Mouse (Mus musculus) hindbrain, embryonic 14.5 days (tissue): ENCODE results near the gene Tbx3. TPM values are rescaled to one million over a fixed set of nuclear protein-coding genes. Genes with fewer than 3 reads are reported as not detected.

Experiments
- ATAC-seq: fragments of 200-750 bp; cut with Nextera tagmentation; 2 replicates; pipeline ENCODE4 v1.8.0; 2017; ENCODE audit warnings: moderate number of reproducible peaks, mild to moderate bottlenecking, moderate TSS enrichment, moderate library complexity; ENCODE audit not compliant: low FRiP score
- DNase-seq: peaks from one replicate; pipeline ENCODE4 v3.0.0-alpha.2; 2015; ENCODE audit warnings: low spot score
- H3K27ac ChIP-seq: fragments of 300-500 bp; sonication (generic); 2 replicates; pipeline ENCODE4 v1.5.1; 2014; ENCODE audit warnings: mild to moderate bottlenecking, moderate library complexity
- H3K27me3 ChIP-seq: fragments of 300-500 bp; sonication (generic); 2 replicates; pipeline ENCODE4 v1.6.1; 2014; ENCODE audit warnings: mild to moderate bottlenecking, low read length, mixed read lengths; ENCODE audit not compliant: control insufficient read depth, insufficient read depth
- H3K36me3 ChIP-seq: fragments of 300-500 bp; sonication (generic); replicated peaks from 2 replicates; pipeline ENCODE4 v1.6.1; 2014; ENCODE audit not compliant: control insufficient read depth, insufficient read depth
- H3K4me1 ChIP-seq: fragments of 300-500 bp; sonication (generic); replicated peaks from 2 replicates; pipeline ENCODE4 v1.6.1; 2014; ENCODE audit warnings: antibody characterized with exemption, low read length, mixed read lengths; ENCODE audit not compliant: control insufficient read depth, insufficient read depth
- H3K4me2 ChIP-seq: fragments of 300-500 bp; sonication (generic); replicated peaks from 2 replicates; pipeline ENCODE4 v1.6.1; 2014; ENCODE audit warnings: mild to moderate bottlenecking, moderate library complexity
- H3K4me3 ChIP-seq: fragments of 300-500 bp; sonication (generic); replicated peaks from 2 replicates; pipeline ENCODE4 v1.5.1; 2014; ENCODE audit warnings: mild to moderate bottlenecking, low read length
- H3K9ac ChIP-seq: fragments of 300-500 bp; sonication (generic); 2 replicates; pipeline ENCODE4 v1.6.1; 2014
- H3K9me3 ChIP-seq: fragments of 300-500 bp; sonication (generic); 2 replicates; pipeline ENCODE4 v1.6.1; 2016; ENCODE audit warnings: low read length; ENCODE audit not compliant: control insufficient read depth
- WGBS: fragments of 180-500 bp; shearing (Covaris S2); extraction: QIAGEN DNeasy Blood & Tissue Kit; methylation state at CpG from one replicate; pipeline ENCODE4 v1.1.7; 2014; 5-methylcytosine and 5-hydroxymethylcytosine counted together
- polyA plus RNA-seq: library from polyadenylated mRNA; unstranded; fragments of >200 nt; fragmentation: Nextera tagmentation; extraction: Ambion mirVana; gene quantifications from 2 replicates; pipeline ENCODE4 v1.2.1, GENCODE M21; 2014

The Tbx3 gene
- polyA plus RNA-seq, 1 experiment from 2014 or later: 6.6 TPM

DNA sequence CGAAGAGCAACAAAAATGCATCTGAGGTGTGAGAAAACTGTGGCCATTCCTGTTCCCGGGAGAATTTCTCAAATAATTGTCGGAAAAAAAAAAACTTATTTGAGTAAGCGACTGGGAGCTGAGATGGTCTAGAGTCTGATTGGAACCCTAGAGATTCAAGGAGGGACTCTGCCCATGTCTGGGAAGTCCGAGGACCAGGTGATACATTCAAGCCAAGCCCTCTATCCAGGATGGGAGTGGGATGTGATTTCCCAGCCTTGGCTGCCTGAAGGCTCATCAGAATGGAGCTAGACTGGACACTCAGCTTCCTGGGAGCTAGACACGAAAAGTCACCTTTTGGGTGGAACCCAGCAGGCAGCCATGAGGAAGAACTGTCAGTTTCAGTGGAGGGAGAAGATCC, 12.7 kb upstream of the Tbx3 start:
- DNase-seq (no peak), ATAC-seq (no peak)
- no peak overlapping the region for H3K4me2 ChIP-seq
- H3K4me3 ChIP-seq: no peak overlapping the region
- H3K27ac ChIP-seq: no peak overlapping the region
- no peaks in the 10 kb centered on the region for H3K36me3 ChIP-seq
- H3K9me3 ChIP-seq: no peaks in the 10 kb centered on the region
- H3K9ac ChIP-seq: no peak overlapping the region
- no peaks in the 10 kb centered on the region for H3K4me1 ChIP-seq
- peaks cover 98% of the 10 kb centered on the region for H3K27me3 ChIP-seq
- WGBS: 4% methylated on average over 6 of the region's 6 CpGs

DNA sequence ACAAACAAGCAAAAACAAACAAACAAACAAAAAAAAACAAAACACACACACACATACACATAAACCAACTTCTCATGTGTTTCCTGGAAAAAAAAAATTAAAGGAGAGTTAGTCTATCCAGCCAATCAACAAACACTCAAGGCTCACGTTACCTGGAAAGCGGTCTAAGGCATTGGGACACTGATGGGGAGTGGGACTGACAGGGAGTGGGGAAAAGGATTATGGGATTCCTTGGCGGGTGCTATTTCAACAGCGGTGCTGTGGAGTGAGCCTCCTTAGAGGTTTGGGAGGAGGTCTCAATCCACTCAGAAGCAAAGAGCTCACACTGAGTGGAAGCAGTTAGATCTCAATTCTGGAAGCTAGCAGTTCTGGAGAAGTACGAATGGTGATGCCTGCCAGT, 12.1 kb upstream of the Tbx3 start:
- Histone ChIP-seq H3K4me1 (no peaks in the 10 kb centered on the region), H3K9ac (no peak overlapping the region), H3K36me3 (no peaks in the 10 kb centered on the region), H3K27me3 (peaks cover 100% of the 10 kb centered on the region), H3K27ac (no peak overlapping the region), H3K9me3 (no peaks in the 10 kb centered on the region), H3K4me2 (no peak overlapping the region), H3K4me3 (no peak overlapping the region)
- WGBS: 3% methylated on average over 5 of the region's 5 CpGs
- DNase-seq (no peak), ATAC-seq (no peak)

DNA sequence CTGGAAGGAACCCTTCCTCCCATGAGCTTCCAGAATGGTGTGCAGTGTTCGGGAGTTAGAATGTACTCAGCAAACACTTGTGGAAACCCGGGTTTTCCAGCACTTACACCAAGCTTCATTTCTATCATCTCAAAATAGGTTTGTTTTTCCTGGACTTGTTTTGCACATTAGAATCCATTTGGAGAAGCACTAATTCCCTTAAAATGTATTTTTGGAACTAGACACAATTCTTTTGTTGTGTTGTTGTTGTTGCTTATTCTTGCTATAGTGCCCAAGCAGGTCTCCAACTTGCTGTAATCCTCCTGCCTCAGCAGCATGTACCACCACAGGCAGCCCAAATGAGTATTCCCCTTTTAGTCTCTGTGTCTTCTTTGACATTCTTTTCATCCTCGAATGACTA, 11.4 kb upstream of the Tbx3 start:
- peaks cover 100% of the 10 kb centered on the region for H3K27me3 ChIP-seq
- under 1% methylated on average over 3 of the region's 3 CpGs for WGBS
- no peak for DNase-seq
- H3K4me1 ChIP-seq: no peaks in the 10 kb centered on the region
- no peaks in the 10 kb centered on the region for H3K9me3 ChIP-seq
- no peak overlapping the region for H3K4me2 ChIP-seq
- H3K4me3 ChIP-seq: no peak overlapping the region
- ATAC-seq: no peak
- H3K36me3 ChIP-seq: no peaks in the 10 kb centered on the region
- no peak overlapping the region for H3K27ac ChIP-seq
- no peak overlapping the region for H3K9ac ChIP-seq

DNA sequence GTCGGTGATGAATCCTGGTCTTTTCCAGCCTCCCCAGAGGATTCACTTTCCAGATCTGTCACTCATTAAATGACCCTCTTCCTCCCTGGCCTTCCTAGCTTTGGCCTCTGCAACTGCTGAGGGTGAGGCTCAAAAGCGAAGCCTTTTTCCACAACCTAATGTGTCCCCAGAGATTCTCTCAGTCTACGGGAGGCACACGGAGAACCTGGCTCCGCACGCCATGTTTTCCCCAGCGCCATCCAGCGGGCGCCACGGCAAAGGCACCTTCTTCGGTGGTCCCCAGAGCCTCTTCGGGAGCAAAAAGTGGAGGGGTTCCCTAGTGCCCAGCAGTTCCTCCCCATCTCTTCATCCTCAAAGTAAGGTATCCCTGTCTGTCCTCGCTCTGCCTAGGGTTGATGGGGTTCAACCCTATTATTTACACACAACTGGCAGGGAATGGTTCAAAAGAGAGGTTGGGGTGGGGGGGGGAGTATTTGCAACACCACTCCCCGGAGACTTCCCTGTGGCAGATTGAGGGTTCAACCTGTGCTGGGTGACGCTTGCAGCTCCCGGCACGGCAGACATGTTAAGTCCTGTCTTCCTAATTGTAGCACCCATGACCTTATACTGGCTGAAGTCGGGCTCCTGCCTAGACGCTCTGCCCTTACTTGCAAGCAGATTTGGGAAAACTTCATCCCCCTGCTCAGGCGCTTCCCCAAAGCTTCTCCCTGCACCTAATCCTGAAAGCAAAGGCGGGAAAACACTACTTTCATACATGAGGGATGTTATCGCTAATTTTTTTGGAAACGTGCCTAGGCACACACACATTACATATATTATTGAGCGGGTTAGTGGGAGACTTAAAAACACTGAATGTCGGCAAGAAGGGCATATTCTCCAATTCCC, 9.7 kb upstream of the Tbx3 start:
- Histone ChIP-seq H3K4me1 (no peaks in the 10 kb centered on the region), H3K27me3 (peaks cover 100% of the 10 kb centered on the region), H3K4me3 (no peak overlapping the region), H3K9me3 (no peaks in the 10 kb centered on the region), H3K27ac (no peak overlapping the region), H3K36me3 (no peaks in the 10 kb centered on the region), H3K9ac (no peak overlapping the region), H3K4me2 (no peak overlapping the region)
- ATAC-seq (no peak), DNase-seq (no peak)
- WGBS: 2% methylated on average over 25 of the region's 25 CpGs

GRCm38 (mm10) chr5:119661474-119661873, 9.0 kb upstream of the Tbx3 start:
- no peak overlapping the region for H3K4me3 ChIP-seq
- no peak overlapping the region for H3K4me2 ChIP-seq
- H3K9me3 ChIP-seq: no peaks in the 10 kb centered on the region
- no peaks in the 10 kb centered on the region for H3K4me1 ChIP-seq
- no peak for ATAC-seq
- peaks cover 100% of the 10 kb centered on the region for H3K27me3 ChIP-seq
- no peaks in the 10 kb centered on the region for H3K36me3 ChIP-seq
- H3K27ac ChIP-seq: no peak overlapping the region
- H3K9ac ChIP-seq: no peak overlapping the region
- DNase-seq: no peak
- WGBS: 2% methylated on average over 11 of the region's 11 CpGs

DNA sequence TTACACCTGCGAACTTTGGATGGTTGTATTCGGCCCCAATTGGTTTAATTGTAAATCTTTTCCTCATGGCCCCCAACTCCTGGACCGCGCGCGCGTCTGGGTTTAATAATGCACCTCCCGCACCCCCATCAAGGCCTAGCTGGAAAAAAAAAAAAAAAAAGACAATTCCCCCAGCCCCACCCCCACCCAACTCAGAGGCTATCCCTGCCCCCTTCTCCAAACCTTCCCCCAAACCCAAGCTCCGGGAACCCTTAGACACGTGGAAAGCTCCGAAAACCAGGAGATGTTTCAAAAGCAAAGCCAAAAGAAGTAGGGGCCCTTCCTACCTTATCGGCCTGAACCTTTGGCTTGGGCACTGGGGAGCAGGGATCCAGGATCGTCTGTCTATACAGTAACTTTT, 8.1 kb upstream of the Tbx3 start:
- Histone ChIP-seq H3K4me1 (no peaks in the 10 kb centered on the region), H3K4me2 (no peak overlapping the region), H3K27ac (no peak overlapping the region), H3K4me3 (no peak overlapping the region), H3K27me3 (peaks cover 100% of the 10 kb centered on the region), H3K9ac (no peak overlapping the region), H3K9me3 (no peaks in the 10 kb centered on the region), H3K36me3 (no peaks in the 10 kb centered on the region)
- WGBS: under 1% methylated on average over 13 of the region's 13 CpGs
- ATAC-seq (no peak), DNase-seq (no peak)

DNA sequence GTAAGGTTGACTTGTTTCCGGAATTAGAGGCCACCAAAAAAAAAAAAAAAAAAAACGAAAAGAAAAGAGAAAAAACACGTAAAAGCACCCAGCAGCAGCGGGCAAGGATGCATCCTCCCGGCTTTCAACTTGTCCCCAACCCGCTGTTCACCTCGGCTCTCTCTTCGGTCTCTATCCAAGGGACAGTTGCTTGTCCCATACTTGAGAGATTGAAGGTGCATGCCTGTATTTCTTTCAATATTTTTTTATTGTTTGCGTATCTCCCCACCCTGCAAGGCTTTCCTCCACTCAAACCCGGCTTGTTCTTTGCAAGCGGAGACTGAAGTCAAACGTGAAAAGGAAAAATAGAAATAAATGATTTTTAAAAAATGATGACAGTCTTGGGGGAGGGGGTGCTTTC, 7.7 kb upstream of the Tbx3 start:
- no peak overlapping the region for H3K9ac ChIP-seq
- no peak overlapping the region for H3K27ac ChIP-seq
- DNase-seq (no peak), ATAC-seq (no peak)
- no peak overlapping the region for H3K4me3 ChIP-seq
- H3K4me1 ChIP-seq: no peaks in the 10 kb centered on the region
- 2% methylated on average over 12 of the region's 12 CpGs for WGBS
- H3K36me3 ChIP-seq: no peaks in the 10 kb centered on the region
- H3K4me2 ChIP-seq: no peak overlapping the region
- peaks cover 100% of the 10 kb centered on the region for H3K27me3 ChIP-seq
- no peaks in the 10 kb centered on the region for H3K9me3 ChIP-seq

- no peak for ATAC-seq
- Histone ChIP-seq H3K4me1 (no peaks in the 10 kb centered on the region), H3K36me3 (no peaks in the 10 kb centered on the region), H3K9ac (no peak overlapping the region), H3K9me3 (no peaks in the 10 kb centered on the region), H3K27me3 (peaks cover 100% of the 10 kb centered on the region), H3K27ac (no peak overlapping the region), H3K4me3 (no peak overlapping the region), H3K4me2 (no peak overlapping the region)
- no peak for DNase-seq
- WGBS: 1% methylated on average over 15 of the region's 15 CpGs
These were observed 7.2 kb upstream of the Tbx3 start for GRCm38 (mm10) chr5:119663241-119663640.

DNA sequence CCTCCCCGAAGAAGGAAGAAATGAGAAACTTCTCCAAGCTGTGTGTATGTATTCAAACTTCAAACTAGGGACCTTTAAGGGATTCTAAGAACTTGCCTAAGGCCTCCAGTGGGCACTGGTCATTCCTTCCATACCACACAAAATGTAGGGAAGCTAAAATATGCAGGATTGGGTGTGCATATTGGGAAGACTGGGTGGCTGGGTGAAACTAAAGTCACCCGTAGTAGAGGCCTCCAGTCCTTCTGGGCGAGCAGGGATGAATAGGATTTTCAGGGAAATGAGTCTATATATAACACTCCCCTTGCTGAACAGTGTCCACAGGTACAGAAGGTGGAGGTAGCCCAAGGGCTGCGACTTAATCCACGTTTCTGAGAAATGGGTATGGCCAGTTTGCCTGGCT, 6.7 kb upstream of the Tbx3 start:
- Histone ChIP-seq H3K27ac (no peak overlapping the region), H3K4me2 (no peak overlapping the region), H3K9ac (no peak overlapping the region), H3K4me3 (no peak overlapping the region), H3K4me1 (no peaks in the 10 kb centered on the region), H3K36me3 (no peaks in the 10 kb centered on the region), H3K27me3 (peaks cover 100% of the 10 kb centered on the region), H3K9me3 (no peaks in the 10 kb centered on the region)
- WGBS: 2% methylated on average over 5 of the region's 5 CpGs
- no peak for DNase-seq
- no peak for ATAC-seq

DNA sequence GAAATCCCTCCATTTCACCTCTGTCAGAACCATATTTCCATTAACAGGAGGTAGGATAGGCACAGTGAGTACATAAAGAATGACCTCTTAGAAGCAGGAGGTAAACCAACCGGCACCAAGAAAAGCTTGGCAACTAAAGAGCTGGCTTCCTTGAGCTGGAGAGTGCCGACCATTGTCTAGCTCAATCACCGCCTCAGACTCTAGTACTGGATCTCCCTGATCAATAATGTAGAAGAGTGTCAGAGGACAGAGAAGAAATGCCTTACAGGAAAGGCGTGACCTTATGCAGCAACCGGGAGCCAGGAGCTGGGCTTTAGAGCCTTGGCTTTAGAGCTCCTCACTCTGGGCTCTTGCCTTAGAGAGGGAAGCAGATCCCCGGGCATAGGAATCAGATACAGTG, 4.7 kb upstream of the Tbx3 start:
- Histone ChIP-seq H3K4me1 (peaks cover 11% of the 10 kb centered on the region; the same call in 1 of the 2 replicates), H3K9ac (no peak overlapping the region), H3K27ac (no peak overlapping the region), H3K36me3 (no peaks in the 10 kb centered on the region), H3K4me3 (no peak overlapping the region), H3K4me2 (no peak overlapping the region), H3K9me3 (no peaks in the 10 kb centered on the region), H3K27me3 (peaks cover 100% of the 10 kb centered on the region)
- no peak for ATAC-seq
- no peak for DNase-seq
- 2% methylated on average over 6 of the region's 6 CpGs for WGBS
